Comparison of ENCODE assay signal across 8 mouse cellular contexts in the genomic region with DNA sequence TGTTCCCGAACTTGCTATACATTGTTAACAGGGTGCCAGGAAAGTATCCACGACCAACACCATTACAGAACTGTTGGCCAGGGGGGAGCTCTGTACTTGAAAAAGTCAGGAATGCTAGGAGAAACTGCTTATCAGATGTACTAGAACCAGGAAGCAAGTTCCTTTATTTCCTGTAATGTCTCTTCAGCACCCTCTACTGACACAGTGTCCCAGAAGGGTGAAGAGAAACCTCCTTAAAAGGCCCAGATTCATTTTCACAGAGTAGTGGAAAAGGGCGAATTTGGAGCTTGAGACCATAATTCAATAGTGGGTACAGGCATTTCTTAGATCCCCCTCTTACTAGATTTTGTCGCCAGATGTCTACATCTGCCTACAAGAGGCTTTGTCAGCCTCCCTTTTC. TPM values are rescaled to one million over a fixed set of nuclear protein-coding genes. Genes with fewer than 3 reads are reported as not detected.
DNase-seq lines count a peak whose midpoint lies in the region; ATAC-seq and TF ChIP-seq lines count a peak whose summit lies in the region.

No protein-coding gene starts in this region.

- dilution Hi-C loops in CH12.LX (cut with MboI; ENCODE audit: extremely low pct_ligation_motif_present, extremely low pct_unique_long_range_greater_than_20kb, low sequenced_read_pairs) = no loop called here

- peak; percentile 60 for TF ChIP-seq CTCF in heart, adult 2 months (IDR thresholded peaks at IDR 0.05)
- TF ChIP-seq CTCF in CH12.LX (conservative IDR thresholded peaks at IDR 0.05 in 1 of 2, IDR thresholded peaks at IDR 0.05 in 1 of 2; ENCODE audit: low read depth in 2 of 2, low read length in 2 of 2) = peak in 1 of 2 experiments; percentile 70; a peak in 2 of 4 replicates
- TF ChIP-seq CTCF in lung, adult 2 months (IDR thresholded peaks at IDR 0.05; ENCODE audit: insufficient read depth, low read length) = no peak

- peak overlapping the region; percentile 57 for H3K4me2 ChIP-seq in CH12.LX (ENCODE audit: insufficient read depth, low read depth, poor library complexity, severe bottlenecking)
- peak overlapping the region; percentile 92 for H3K4me2 ChIP-seq in embryonic facial prominence, embryonic 12.5 days (replicated peaks)
- peak overlapping the region; percentile 78 for H3K4me2 ChIP-seq in intestine, embryonic 15.5 days (replicated peaks)

- in situ Hi-C loops in CH12.LX (cut with MboI; ENCODE audit: low pct_ligation_motif_present, low pct_unique_long_range_greater_than_20kb, low sequenced_read_pairs) = loop anchor here (25.0 kb wide), 1 partner anchor 262 kb away; no protein-coding TSS in a partner anchor

- H3K79me2 ChIP-seq in heart, adult 2 months (replicated peaks; ENCODE audit: control insufficient read depth, insufficient read depth, low read length) = peaks cover 4% of the 10 kb centered on the region
- peaks cover 4% of the 10 kb centered on the region; the same call in 1 of the 2 replicates for H3K79me2 ChIP-seq in CH12.LX (replicated peaks; ENCODE audit: control insufficient read depth, extremely low read depth, insufficient read depth, poor library complexity, severe bottlenecking)

- H3K27me3 ChIP-seq in heart, adult 2 months (ENCODE audit: control insufficient read depth, insufficient read depth, low read length) = no peaks in the 10 kb centered on the region
- H3K27me3 ChIP-seq in CH12.LX (replicated peaks) = no peaks in the 10 kb centered on the region
- no peaks in the 10 kb centered on the region for H3K27me3 ChIP-seq in embryonic facial prominence, embryonic 12.5 days
- no peaks in the 10 kb centered on the region for H3K27me3 ChIP-seq in intestine, embryonic 15.5 days (replicated peaks)

- peak; percentile 62 for TF ChIP-seq RAD21 in CH12.LX (IDR thresholded peaks at IDR 0.05; ENCODE audit: low read depth, low read length)

- no peak for TF ChIP-seq POLR2A in heart, adult 2 months (IDR thresholded peaks at IDR 0.05; ENCODE audit: insufficient read depth, low read depth, low read length)
- TF ChIP-seq POLR2A in CH12.LX (IDR thresholded peaks at IDR 0.05; ENCODE audit: low read depth, low read length) = no peak
- TF ChIP-seq POLR2A in lung, adult 2 months (IDR thresholded peaks at IDR 0.05; ENCODE audit: borderline replicate concordance, extremely low read depth, low read depth, low read length) = no peak

- peak overlapping the region; percentile 68 for H3K9ac ChIP-seq in heart, adult 2 months (ENCODE audit: low read depth, low read length)
- H3K9ac ChIP-seq in CH12.LX (ENCODE audit: insufficient read depth, low read depth) = peak overlapping the region; percentile 41
- H3K9ac ChIP-seq in embryonic facial prominence, embryonic 12.5 days = no peak overlapping the region
- peak overlapping the region; percentile 37; the same call in 1 of the 2 replicates for H3K9ac ChIP-seq in intestine, embryonic 15.5 days

- intact Hi-C loops in heart, adult 2 months (cut with DNase I) = loop anchor here (5.0 to 10.0 kb wide), 5 partner anchors 62 to 735 kb away; a partner anchor contains a TSS
- intact Hi-C loops in heart, postnatal 10 days (cut with DNase I) = loop anchor here (2.0 to 10.0 kb wide), 6 partner anchors 103 to 738 kb away; a partner anchor contains a TSS

- TF ChIP-seq EP300 in heart, adult 2 months (IDR thresholded peaks at IDR 0.05; ENCODE audit: insufficient read depth, low read depth, low read length) = no peak
- no peak for TF ChIP-seq EP300 in CH12.LX (IDR thresholded peaks at IDR 0.05; ENCODE audit: low read length)

- DNase-seq in heart, adult 2 months = no peak
- DNase-seq in heart, postnatal 10 days = no peak
- peak; percentile 53 for DNase-seq in CH12.LX (ENCODE audit: extremely low read depth)
- no peak for DNase-seq in lung, adult 2 months
- DNase-seq in retina, postnatal 7 days (ENCODE audit: low read depth, low spot score) = peak; percentile 5

- no peak for ATAC-seq in embryonic facial prominence, embryonic 12.5 days (ENCODE audit: insufficient number of reproducible peaks, insufficient read depth, low FRiP score, low TSS enrichment)
- 0 out of 2 replicates have a peak, but pooled peaks have one; percentile 22 for ATAC-seq in intestine, embryonic 15.5 days
- no peak for ATAC-seq in monocyte, adult 5-6 weeks (replicated peaks; ENCODE audit: insufficient number of reproducible peaks, low FRiP score, low TSS enrichment, poor library complexity, severe bottlenecking)

- WGBS in heart, adult 2 months = 21% methylated on average over 4 of the region's 4 CpGs
- WGBS in embryonic facial prominence, embryonic 12.5 days = 27% methylated on average over 4 of the region's 4 CpGs
- WGBS in intestine, embryonic 15.5 days = 25% methylated on average over 4 of the region's 4 CpGs
- 16% methylated on average over 4 of the region's 4 CpGs for WGBS in lung, adult 2 months

- H3K9me3 ChIP-seq in CH12.LX (replicated peaks; ENCODE audit: low read length) = no peaks in the 10 kb centered on the region
- no peaks in the 10 kb centered on the region for H3K9me3 ChIP-seq in embryonic facial prominence, embryonic 12.5 days
- H3K9me3 ChIP-seq in intestine, embryonic 15.5 days = no peaks in the 10 kb centered on the region

- peaks cover 5% of the 10 kb centered on the region for H3K4me1 ChIP-seq in heart, adult 2 months (ENCODE audit: control insufficient read depth, insufficient read depth, low read length)
- peaks cover 3 to 23% of the 10 kb centered on the region in 2 experiments; a peak in 2 of 4 replicates for H3K4me1 ChIP-seq in CH12.LX (ENCODE audit: control insufficient read depth in 1 of 2, insufficient read depth in 2 of 2)
- peaks cover 19% of the 10 kb centered on the region for H3K4me1 ChIP-seq in embryonic facial prominence, embryonic 12.5 days
- peaks cover 12% of the 10 kb centered on the region; the same call in 1 of the 2 replicates for H3K4me1 ChIP-seq in intestine, embryonic 15.5 days (replicated peaks)
- H3K4me1 ChIP-seq in lung, adult 2 months (ENCODE audit: control insufficient read depth, insufficient read depth, low read length) = peaks cover 14% of the 10 kb centered on the region

- H3K36me3 ChIP-seq in heart, adult 2 months (ENCODE audit: control insufficient read depth, insufficient read depth, low read length) = peaks cover 17% of the 10 kb centered on the region
- H3K36me3 ChIP-seq in CH12.LX (replicated peaks in 1 of 2; ENCODE audit: control insufficient read depth in 1 of 2, insufficient read depth in 1 of 2, low read length in 1 of 2) = no peaks in the 10 kb centered on the region
- H3K36me3 ChIP-seq in embryonic facial prominence, embryonic 12.5 days = no peaks in the 10 kb centered on the region
- no peaks in the 10 kb centered on the region for H3K36me3 ChIP-seq in intestine, embryonic 15.5 days

- peak overlapping the region; percentile 96 for H3K4me3 ChIP-seq in heart, adult 2 months
- peak overlapping the region; percentile 43 to 83 (median 57) for H3K4me3 ChIP-seq in CH12.LX (replicated peaks in 1 of 3; ENCODE audit: low read depth in 2 of 3, low read length in 2 of 3, poor library complexity in 1 of 3)
- H3K4me3 ChIP-seq in embryonic facial prominence, embryonic 12.5 days = peak overlapping the region; percentile 79
- H3K4me3 ChIP-seq in intestine, embryonic 15.5 days (replicated peaks) = peak overlapping the region; percentile 96
- H3K4me3 ChIP-seq in lung, adult 2 months (replicated peaks; ENCODE audit: extremely low read depth, low read depth, low read length) = peak overlapping the region; percentile 58

- peak overlapping the region; percentile 91 for H3K27ac ChIP-seq in heart, adult 2 months
- peak overlapping the region; percentile 41; the same call in 1 of the 2 replicates for H3K27ac ChIP-seq in CH12.LX (ENCODE audit: insufficient read depth, low read depth)
- H3K27ac ChIP-seq in embryonic facial prominence, embryonic 12.5 days = peak overlapping the region; percentile 87
- peak overlapping the region; percentile 98 for H3K27ac ChIP-seq in intestine, embryonic 15.5 days

TF ChIP-seq in CH12.LX, 34 proteins besides CTCF, POLR2A, EP300 and RAD21 (continues in another document):
- no peak for TF ChIP-seq IRF4 (IDR thresholded peaks at IDR 0.05; ENCODE audit: low read depth, low read length)
- TF ChIP-seq TCF12 (IDR thresholded peaks at IDR 0.05; ENCODE audit: low read depth, low read length) = no peak
- TF ChIP-seq NRF1 (IDR thresholded peaks at IDR 0.05; ENCODE audit: low read depth, low read length) = no peak
- TF ChIP-seq ETS1 (conservative IDR thresholded peaks at IDR 0.05; ENCODE audit: low read depth, low read length) = no peak
- TF ChIP-seq RCOR1 (conservative IDR thresholded peaks at IDR 0.05; ENCODE audit: low read depth, low read length) = no peak
- no peak for TF ChIP-seq MAX (IDR thresholded peaks at IDR 0.05; ENCODE audit: low read length)
- no peak for TF ChIP-seq BHLHE40 (IDR thresholded peaks at IDR 0.05; ENCODE audit: low read depth, low read length)
- no peak for TF ChIP-seq PAX5 (IDR thresholded peaks at IDR 0.05; ENCODE audit: low read length)
- 0 out of 2 replicates have a peak, but pooled peaks have one; percentile 17 for TF ChIP-seq CHD1 (IDR thresholded peaks at IDR 0.05; ENCODE audit: low read depth, low read length)
- TF ChIP-seq HCFC1 (IDR thresholded peaks at IDR 0.05; ENCODE audit: low read depth, low read length) = no peak
- TF ChIP-seq ZNF384 (IDR thresholded peaks at IDR 0.05; ENCODE audit: low read depth, low read length) = no peak
- TF ChIP-seq ZKSCAN1 (IDR thresholded peaks at IDR 0.05; ENCODE audit: borderline replicate concordance, low read depth, low read length) = no peak
- TF ChIP-seq JUND (conservative IDR thresholded peaks at IDR 0.05; ENCODE audit: low read depth, low read length) = no peak
- TF ChIP-seq NELFE (IDR thresholded peaks at IDR 0.05; ENCODE audit: low read depth, low read length) = no peak
- no peak for TF ChIP-seq USF2 (conservative IDR thresholded peaks at IDR 0.05; ENCODE audit: low read depth, low read length)
- no peak for TF ChIP-seq ZC3H11A (IDR thresholded peaks at IDR 0.05; ENCODE audit: low read depth, low read length)
- 0 out of 2 replicates have a peak, but pooled peaks have one; percentile 19 for TF ChIP-seq SIN3A (IDR thresholded peaks at IDR 0.05; ENCODE audit: low read length)
- TF ChIP-seq MEF2A (IDR thresholded peaks at IDR 0.05; ENCODE audit: borderline replicate concordance, low read depth, low read length) = no peak

RNA-seq across cellular contexts. Expression of a gene that starts 0.6 kb away (rescaled TPM):
- 10 to 100 TPM; 17.2 to 18.5 TPM for total RNA-seq in heart, adult 2 months (2021)
- 4.7 and 13.7 TPM in 2 replicates for polyA plus RNA-seq in heart, adult 2 months (2012; rRNA removed)
- total RNA-seq in heart, postnatal 10 days (2021) = 10 to 100 TPM; 27.5 to 35.6 TPM
- total RNA-seq in CH12.LX (2012; rRNA removed) (7.9 and 12.3 TPM in 2 replicates), CH12.LX (2014; rRNA removed) (11.9 and 12.5 TPM in 2 replicates)
- 11.6 and 15.4 TPM in 2 replicates for polyA plus RNA-seq in CH12.LX (2012; ENCODE audit: insufficient read length, low read depth)
- 10.0 and 10.8 TPM in 2 replicates for polyA plus RNA-seq in embryonic facial prominence, embryonic 12.5 days (2016; fragmentation: Nextera tagmentation; extraction: Ambion mirVana)
- polyA plus RNA-seq in intestine, embryonic 15.5 days (2015; fragmentation: Nextera tagmentation; extraction: Ambion mirVana) = 11.6 and 13.9 TPM in 2 replicates
- polyA plus RNA-seq in lung, adult 2 months (2012; rRNA removed) = 15.3 and 16.9 TPM in 2 replicates
- 42.0 to 56.6 TPM (median 56.4 TPM) in 3 replicates for total RNA-seq in monocyte, adult 5-6 weeks (2017)

Comparison
In these comparisons a context has a peak if more than half of its experiments do, and no peak if none do; other contexts are left out.
1. DNase-seq: peak in CH12.LX (single experiment) and retina, postnatal 7 days (single experiment); none in heart, adult 2 months (0 of 2), heart, postnatal 10 days (0 of 2) and lung, adult 2 months (single experiment).
2. H3K27ac ChIP-seq: peak in every context shown above with its lines; median percentile 98 in intestine, embryonic 15.5 days; 91 in heart, adult 2 months; 87 in embryonic facial prominence, embryonic 12.5 days; 41 in CH12.LX.
3. Peak in every context shown above with its lines, with median percentiles within 50 percentile points of each other: H3K4me3 ChIP-seq and H3K4me2 ChIP-seq.